Mouse (Mus musculus) spleen, adult 2 months (tissue): ENCODE data around the gene Cd3e.

Experiments
- CTCF ChIP-seq: fragments of 200-500 bp; IDR thresholded peaks from 2 replicates; pipeline ENCODE4 v1.5.1; 2011; ENCODE audit warnings: mild to moderate bottlenecking, inconsistent platforms; ENCODE audit not compliant: insufficient read depth, insufficient read length, insufficient replicate concordance; ENCODE audit errors: extremely low read depth
- POLR2A ChIP-seq: fragments of 200-500 bp; IDR thresholded peaks from 2 replicates; pipeline ENCODE4 v1.6.1; 2011; ENCODE audit warnings: low read depth, low read length, inconsistent platforms

- TF ChIP-seq POLR2A (no peak), CTCF (no peak)
These were observed 40.3 kb upstream of the Cd3e start for GRCm38 (mm10) chr9:45049731-45050130.
